Mouse (Mus musculus) brain, adult 2 months (tissue): ENCODE measurements at regions not wholly inside any gene's neighbourhood (a gene's known extent, or its start where the extent isn't known, plus 50 kb on each side); places are given as distances from the start of the nearest gene placed in this dataset.

Experiments
- DNase-seq: peaks from one replicate; pipeline ENCODE4 v3.0.0; 2011; ENCODE audit warnings: low read depth, low spot score

GRCm38 (mm10) chr7:111242646-111243045, 159.8 kb upstream of the Eif4g2 start:
- no peak for DNase-seq

- peak; percentile 56 for DNase-seq
Measured at GRCm38 (mm10) chr7:111241538-111241937, 158.7 kb upstream of the Eif4g2 start.

GRCm38 (mm10) chr7:111240234-111240826, 157.5 kb upstream of the Eif4g2 start:
- DNase-seq = no peak

GRCm38 (mm10) chr7:111237819-111238218, 155.0 kb upstream of the Eif4g2 start:
- DNase-seq = no peak

- DNase-seq = peak; percentile 63
Measured at GRCm38 (mm10) chr7:111230630-111231029, 147.8 kb upstream of the Eif4g2 start.

GRCm38 (mm10) chr7:111227082-111227481, 144.3 kb upstream of the Eif4g2 start:
- no peak for DNase-seq

GRCm38 (mm10) chr7:111226026-111226656, 143.3 kb upstream of the Eif4g2 start:
- no peak for DNase-seq

GRCm38 (mm10) chr7:111215586-111215985, 132.8 kb upstream of the Eif4g2 start:
- no peak for DNase-seq

- DNase-seq = peak; percentile 56
Measured at GRCm38 (mm10) chr7:111214226-111214906, 131.5 kb upstream of the Eif4g2 start.

GRCm38 (mm10) chr7:111212188-111212587, 129.4 kb upstream of the Eif4g2 start:
- DNase-seq = no peak

- no peak for DNase-seq
Measured at GRCm38 (mm10) chr7:111211641-111212040, 128.8 kb upstream of the Eif4g2 start.

- no peak for DNase-seq
Measured at GRCm38 (mm10) chr7:111210282-111210681, 127.5 kb upstream of the Eif4g2 start.

- DNase-seq = no peak
Measured at GRCm38 (mm10) chr7:111205876-111206275, 123.0 kb upstream of the Eif4g2 start.

- peak; percentile 18 for DNase-seq
Measured at GRCm38 (mm10) chr7:111198608-111199355, 116.0 kb upstream of the Eif4g2 start.

GRCm38 (mm10) chr7:111191674-111192073, 108.8 kb upstream of the Eif4g2 start:
- peak; percentile 57 for DNase-seq

- DNase-seq = no peak
Measured at GRCm38 (mm10) chr7:111191216-111191615, 108.4 kb upstream of the Eif4g2 start.

- no peak for DNase-seq
Measured at GRCm38 (mm10) chr7:111189731-111190130, 106.9 kb upstream of the Eif4g2 start.

GRCm38 (mm10) chr7:111185954-111186353, 103.1 kb upstream of the Eif4g2 start:
- DNase-seq = no peak

- no peak for DNase-seq
Measured at GRCm38 (mm10) chr7:111183512-111183911, 100.7 kb upstream of the Eif4g2 start.

GRCm38 (mm10) chr7:111182319-111182718, 99.5 kb upstream of the Eif4g2 start:
- DNase-seq = peak; percentile 80

GRCm38 (mm10) chr7:111179401-111180271, 96.8 kb upstream of the Eif4g2 start:
- no peak for DNase-seq
